ENCODE assay signal across 11 mouse cellular contexts in genomic region chr4:152547886-152548663, GRCm38 (mm10).
DNase-seq lines count a peak whose midpoint lies in the region; ATAC-seq lines count a peak whose summit lies in the region.
"Had no signal": no experiment of that assay in that cellular context is flagged by ENCODE, and none has a peak within 500 bp of the region (broad histone marks: within the 10 kb centered on the region; RNA-seq: fewer than 3 reads in every experiment).

No protein-coding gene starts in this region.

- H3K4me1 ChIP-seq in embryonic facial prominence, embryonic 13.5 days, result peaks cover 13% of the 10 kb centered on the region
- H3K4me1 ChIP-seq in hindbrain, embryonic 16.5 days (ENCODE audit: control insufficient read depth, insufficient read depth, low read depth, low read length), result peaks cover 14% of the 10 kb centered on the region
- H3K4me1 ChIP-seq in midbrain, embryonic 13.5 days (replicated peaks), result peaks cover 34% of the 10 kb centered on the region
- peaks cover 4% of the 10 kb centered on the region; the same call in 1 of the 2 replicates for H3K4me1 ChIP-seq in kidney, embryonic 15.5 days
- H3K4me1 ChIP-seq: lung, embryonic 15.5 days had no signal

- 0 out of 2 replicates have a peak, but pooled peaks cover 2% of the 10 kb centered on the region for H3K9me3 ChIP-seq in embryonic facial prominence, embryonic 13.5 days
- H3K9me3 ChIP-seq in hindbrain, embryonic 16.5 days (ENCODE audit: control insufficient read depth, low read length), result no peaks in the 10 kb centered on the region
- H3K9me3 ChIP-seq in midbrain, embryonic 13.5 days, result no peaks in the 10 kb centered on the region
- no peaks in the 10 kb centered on the region for H3K9me3 ChIP-seq in kidney, embryonic 15.5 days (replicated peaks)
- H3K9me3 ChIP-seq: lung, embryonic 15.5 days had no signal

- no peak for ATAC-seq in embryonic facial prominence, embryonic 13.5 days (ENCODE audit: insufficient number of reproducible peaks, insufficient read depth, low FRiP score, low TSS enrichment, low read depth)
- ATAC-seq in hindbrain, embryonic 16.5 days, result peak; percentile 22; the same call in 1 of the 2 replicates
- peak; percentile 67 for ATAC-seq in midbrain, embryonic 13.5 days
- no peak for ATAC-seq in kidney, embryonic 15.5 days (replicated peaks; ENCODE audit: low FRiP score)

- no peak overlapping the region for H3K4me3 ChIP-seq in embryonic facial prominence, embryonic 13.5 days
- H3K4me3 ChIP-seq in hindbrain, embryonic 16.5 days (ENCODE audit: low read length), result no peak overlapping the region
- no peak overlapping the region for H3K4me3 ChIP-seq in midbrain, embryonic 13.5 days (replicated peaks)
- no peak overlapping the region for H3K4me3 ChIP-seq in kidney, embryonic 15.5 days (replicated peaks)
- H3K4me3 ChIP-seq: lung, embryonic 15.5 days had no signal

- H3K4me2 ChIP-seq in embryonic facial prominence, embryonic 13.5 days, result peak overlapping the region; percentile 32
- H3K4me2 ChIP-seq in hindbrain, embryonic 16.5 days (ENCODE audit: low read length), result peak overlapping the region; percentile 13; the same call in 1 of the 2 replicates
- H3K4me2 ChIP-seq in midbrain, embryonic 13.5 days (replicated peaks), result peak overlapping the region; percentile 37
- no peak overlapping the region for H3K4me2 ChIP-seq in kidney, embryonic 15.5 days
- H3K4me2 ChIP-seq: lung, embryonic 15.5 days had no signal

- DNase-seq in layer of hippocampus, adult 18-20 months (ENCODE audit: low spot score in 2 of 2), result peak; percentile 27 to 68
- DNase-seq in layer of hippocampus, adult 9-10 months (ENCODE audit: low spot score), result no peak
- DNase-seq in retina, embryonic 14.5 days (ENCODE audit: low spot score), result no peak
- no peak for DNase-seq in kidney, postnatal 10 days
- DNase-seq: kidney, adult 18-20 months; right cerebral cortex, postnatal 4 days had no signal

- H3K9ac ChIP-seq in embryonic facial prominence, embryonic 13.5 days, result peak overlapping the region; percentile 32; the same call in 1 of the 2 replicates
- 0 out of 2 replicates have a peak overlapping the region, but pooled peaks have one; percentile 20 for H3K9ac ChIP-seq in hindbrain, embryonic 16.5 days (ENCODE audit: low read depth, low read length)
- H3K9ac ChIP-seq in midbrain, embryonic 13.5 days (replicated peaks), result 0 out of 2 replicates have a peak overlapping the region, but pooled peaks have one; percentile 28
- H3K9ac ChIP-seq in kidney, embryonic 15.5 days, result no peak overlapping the region
- H3K9ac ChIP-seq: lung, embryonic 15.5 days had no signal

- H3K36me3 ChIP-seq in embryonic facial prominence, embryonic 13.5 days, result peaks cover 5% of the 10 kb centered on the region
- no peaks in the 10 kb centered on the region for H3K36me3 ChIP-seq in hindbrain, embryonic 16.5 days (ENCODE audit: control insufficient read depth, insufficient read depth, low read length)
- peaks cover 22% of the 10 kb centered on the region for H3K36me3 ChIP-seq in midbrain, embryonic 13.5 days
- no peaks in the 10 kb centered on the region for H3K36me3 ChIP-seq in kidney, embryonic 15.5 days
- H3K36me3 ChIP-seq: lung, embryonic 15.5 days had no signal

- no peak overlapping the region for H3K27ac ChIP-seq in embryonic facial prominence, embryonic 13.5 days
- peak overlapping the region; percentile 26; the same call in 1 of the 2 replicates for H3K27ac ChIP-seq in hindbrain, embryonic 16.5 days (ENCODE audit: low read depth, low read length)
- H3K27ac ChIP-seq in midbrain, embryonic 13.5 days, result peak overlapping the region; percentile 76
- no peak overlapping the region for H3K27ac ChIP-seq in kidney, embryonic 15.5 days
- H3K27ac ChIP-seq: lung, embryonic 15.5 days had no signal

- no peaks in the 10 kb centered on the region; the same call in none of the 2 replicates for H3K27me3 ChIP-seq in embryonic facial prominence, embryonic 13.5 days
- H3K27me3 ChIP-seq in hindbrain, embryonic 16.5 days (replicated peaks; ENCODE audit: control insufficient read depth, insufficient read depth, low read length), result no peaks in the 10 kb centered on the region
- no peaks in the 10 kb centered on the region for H3K27me3 ChIP-seq in midbrain, embryonic 13.5 days
- H3K27me3 ChIP-seq in kidney, embryonic 15.5 days, result no peaks in the 10 kb centered on the region
- H3K27me3 ChIP-seq: lung, embryonic 15.5 days had no signal

- WGBS in embryonic facial prominence, embryonic 13.5 days, result 41% methylated on average over 37 of the region's 37 CpGs
- 29% methylated on average over 37 of the region's 37 CpGs for WGBS in hindbrain, embryonic 16.5 days
- WGBS in midbrain, embryonic 13.5 days, result 32% methylated on average over 37 of the region's 37 CpGs
- WGBS in kidney, embryonic 15.5 days, result 59% methylated on average over 37 of the region's 37 CpGs

Comparison
In these comparisons a context has a peak if more than half of its experiments do, and no peak if none do; other contexts are left out.
1. DNase-seq: peak in layer of hippocampus, adult 18-20 months (2 of 2); none in layer of hippocampus, adult 9-10 months (single experiment), retina, embryonic 14.5 days (single experiment) and kidney, postnatal 10 days (single experiment).
2. ATAC-seq: peak in hindbrain, embryonic 16.5 days (single experiment) and midbrain, embryonic 13.5 days (single experiment); none in embryonic facial prominence, embryonic 13.5 days (single experiment) and kidney, embryonic 15.5 days (single experiment).
3. H3K27ac ChIP-seq: peak in hindbrain, embryonic 16.5 days (single experiment) and midbrain, embryonic 13.5 days (single experiment); none in embryonic facial prominence, embryonic 13.5 days (single experiment) and kidney, embryonic 15.5 days (single experiment).